ENCODE assay signal across 9 mouse cellular contexts in the genomic region with DNA sequence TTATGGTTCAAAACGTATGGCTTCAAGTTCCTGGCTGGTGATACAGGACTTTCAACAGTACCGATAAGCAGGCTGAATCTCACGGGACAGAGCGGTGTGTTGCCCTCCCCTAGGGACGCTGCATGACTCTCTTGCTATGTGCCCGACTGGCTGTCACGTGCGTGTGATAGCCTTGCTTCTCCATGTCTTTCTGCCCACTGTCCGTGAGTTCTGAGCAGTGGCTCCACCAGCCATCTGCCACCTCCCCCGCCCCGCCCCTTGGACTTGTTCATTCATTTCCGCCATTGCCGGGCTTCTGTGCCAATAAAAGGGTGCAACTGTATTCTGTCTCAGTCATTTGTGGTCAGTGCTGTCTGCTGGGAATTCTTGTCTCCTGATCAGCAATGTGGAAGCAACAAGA.
DNase-seq lines count a peak whose midpoint lies in the region; ATAC-seq lines count a peak whose summit lies in the region.
"Had no signal": no experiment of that assay in that cellular context is flagged by ENCODE, and none has a peak within 500 bp of the region (broad histone marks: within the 10 kb centered on the region; RNA-seq: fewer than 3 reads in every experiment).

No protein-coding gene starts in this region.

- H3K4me1 ChIP-seq in hindbrain, embryonic 16.5 days (ENCODE audit: control insufficient read depth, insufficient read depth, low read depth, low read length) = no peaks in the 10 kb centered on the region; the same call in none of the 2 replicates

- ATAC-seq in hindbrain, embryonic 16.5 days = 0 out of 2 replicates have a peak, but pooled peaks have one; percentile 47

- H3K4me3 ChIP-seq in hindbrain, embryonic 16.5 days (ENCODE audit: low read length) = no peak overlapping the region

- no peaks in the 10 kb centered on the region for H3K27me3 ChIP-seq in hindbrain, embryonic 16.5 days (replicated peaks; ENCODE audit: control insufficient read depth, insufficient read depth, low read length)

- no peak overlapping the region for H3K9ac ChIP-seq in hindbrain, embryonic 16.5 days (ENCODE audit: low read depth, low read length)

- no peak overlapping the region for H3K4me2 ChIP-seq in hindbrain, embryonic 16.5 days (ENCODE audit: low read length)

- intact Hi-C loops in left cerebral cortex, postnatal 14 days (cut with DNase I) = no loop called here
- intact Hi-C loops in gastrocnemius, postnatal 36 days (cut with DNase I) = no loop called here

- H3K9me3 ChIP-seq in hindbrain, embryonic 16.5 days (ENCODE audit: control insufficient read depth, low read length) = no peaks in the 10 kb centered on the region

- no peak overlapping the region for H3K27ac ChIP-seq in hindbrain, embryonic 16.5 days (ENCODE audit: low read depth, low read length)

- WGBS in hindbrain, embryonic 16.5 days = 62% methylated on average over 13 of the region's 13 CpGs

- no peaks in the 10 kb centered on the region for H3K36me3 ChIP-seq in hindbrain, embryonic 16.5 days (ENCODE audit: control insufficient read depth, insufficient read depth, low read length)

- peak; percentile 28 for DNase-seq in adrenal gland, postnatal 10 days
- DNase-seq in adrenal gland, postnatal 36 days = no peak
- peak; percentile 12 to 20 for DNase-seq in left cerebral cortex, postnatal 14 days (ENCODE audit: low spot score in 2 of 2)
- no peak for DNase-seq in left cerebral cortex, adult 18-20 months (ENCODE audit: low spot score in 2 of 2)
- peak; percentile 64 for DNase-seq in MN1 (ENCODE audit: low spot score)
- no peak for DNase-seq in gastrocnemius, postnatal 25 days
- DNase-seq in gastrocnemius, postnatal 36 days = no peak
- DNase-seq: right cerebral cortex, postnatal 4 days had no signal

Comparison
In these comparisons a context has a peak if more than half of its experiments do, and no peak if none do; other contexts are left out.
1. DNase-seq: peak in adrenal gland, postnatal 10 days (single experiment), left cerebral cortex, postnatal 14 days (2 of 2) and MN1 (single experiment); none in adrenal gland, postnatal 36 days (0 of 2), left cerebral cortex, adult 18-20 months (0 of 2), gastrocnemius, postnatal 25 days (single experiment) and gastrocnemius, postnatal 36 days (0 of 2).